Mouse (Mus musculus): Measurements from ENCODE around the gene Bace1.

Gene Bace1

DNA sequence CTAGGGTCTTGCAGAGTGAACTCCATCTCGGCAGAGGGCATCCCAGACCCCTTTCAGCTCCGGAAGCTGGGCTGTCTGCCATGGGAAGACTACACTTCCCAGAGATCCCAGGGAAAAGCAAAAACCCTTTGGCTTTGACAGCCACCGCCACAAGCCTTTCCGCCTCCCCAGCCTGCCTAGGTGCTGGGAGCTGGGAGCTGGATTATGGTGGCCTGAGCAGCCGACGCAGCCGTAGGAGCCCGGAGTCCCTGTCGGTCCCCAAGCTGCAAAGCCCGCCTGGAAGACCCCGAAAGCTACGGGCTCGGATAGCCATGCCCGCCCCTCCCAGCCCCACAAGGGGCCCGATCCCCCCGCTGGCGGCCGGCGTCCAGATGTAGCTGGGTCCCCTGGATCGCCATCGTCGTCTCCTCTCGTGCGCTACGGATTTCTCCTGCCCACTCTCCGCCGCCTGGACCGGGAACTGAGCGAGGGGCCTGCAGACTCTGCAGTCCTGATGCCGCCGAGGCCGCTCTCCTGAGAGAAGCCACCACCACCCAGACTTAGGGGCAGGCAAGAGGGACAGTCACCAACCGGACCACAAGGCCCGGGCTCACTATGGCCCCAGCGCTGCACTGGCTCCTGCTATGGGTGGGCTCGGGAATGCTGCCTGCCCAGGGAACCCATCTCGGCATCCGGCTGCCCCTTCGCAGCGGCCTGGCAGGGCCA is at the start of gene Bace1:
Bace1 (plus strand) TSS at position 147 of the 705 bp plus-strand sequence.
- DNase-seq (ENCODE audit: low read depth, low spot score) = no peak

DNA sequence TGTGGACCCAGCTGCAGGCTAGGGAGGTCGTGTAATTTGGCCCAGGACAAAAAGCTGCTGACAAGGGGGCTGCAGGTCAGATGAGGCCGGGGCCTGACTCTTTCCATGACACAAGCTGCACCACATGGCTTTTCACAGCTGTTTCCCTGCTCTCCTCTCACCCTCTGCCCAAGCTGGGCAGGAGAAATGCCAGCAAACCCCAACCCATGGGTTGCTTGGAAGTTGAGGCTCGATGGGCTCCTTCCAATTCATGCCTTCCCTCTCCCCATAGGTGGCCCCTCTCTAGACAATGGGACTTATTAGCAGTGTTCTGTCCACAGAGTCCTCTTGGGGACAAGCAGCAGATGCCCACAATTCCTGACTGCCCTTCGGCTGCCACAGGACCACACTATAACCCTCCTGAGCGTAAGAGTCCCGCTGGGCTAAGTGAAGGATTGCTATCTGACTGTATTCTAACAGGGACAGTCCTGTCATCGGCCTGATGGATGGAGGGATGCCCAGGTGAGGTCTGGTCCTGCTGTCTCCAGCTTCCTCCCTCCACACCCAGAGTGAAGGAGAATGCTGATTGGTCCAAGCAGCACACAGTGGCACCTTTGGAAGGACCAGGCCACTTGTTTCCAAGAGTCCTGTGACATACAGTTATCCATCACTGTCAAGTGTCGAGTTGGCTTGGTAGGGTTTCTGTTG is 46.8 kb upstream of the Bace1 start:
- no peak for DNase-seq (ENCODE audit: low read depth, low spot score)

DNA sequence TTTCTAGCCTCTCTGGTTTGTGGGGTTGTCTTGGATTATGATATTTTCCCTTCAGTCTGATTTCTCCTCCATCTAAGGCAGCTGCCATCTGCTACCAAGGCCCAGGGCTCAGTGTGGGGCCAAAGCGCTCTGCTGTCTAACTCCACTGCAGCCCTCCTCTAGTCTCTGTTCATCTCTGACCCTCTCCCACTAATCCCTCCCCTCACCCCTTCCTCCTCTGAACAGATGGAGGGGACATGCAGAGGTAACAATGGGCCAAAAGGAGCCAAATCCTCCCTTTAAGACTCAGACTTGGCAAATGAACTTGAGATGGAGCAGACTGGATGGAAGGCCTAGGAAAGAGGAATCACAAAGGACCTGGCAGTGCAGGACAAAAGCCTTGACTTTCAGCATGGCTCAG is 46.1 kb upstream of the Bace1 start:
- no peak for DNase-seq (ENCODE audit: low read depth, low spot score)

DNA sequence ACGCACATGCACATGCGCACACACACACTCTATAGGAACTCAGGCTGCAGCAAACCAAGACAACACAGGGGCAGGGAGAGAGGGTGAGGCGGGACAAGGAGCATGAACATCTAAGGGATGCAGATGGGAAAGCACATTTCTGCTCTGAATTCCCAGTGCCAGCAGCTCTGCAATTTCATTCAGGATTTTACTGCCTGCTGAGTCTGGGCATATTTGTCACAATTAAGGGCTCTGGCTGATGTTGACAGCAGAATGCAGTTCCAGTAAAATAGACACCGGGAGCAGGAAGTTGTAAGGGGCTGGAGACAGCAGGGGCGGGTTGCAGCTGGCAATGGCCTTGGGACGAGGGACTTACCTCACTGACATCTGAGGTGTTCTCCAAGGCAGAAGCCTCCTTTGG is 44.7 kb upstream of the Bace1 start:
- DNase-seq (ENCODE audit: low read depth, low spot score) = no peak

DNA sequence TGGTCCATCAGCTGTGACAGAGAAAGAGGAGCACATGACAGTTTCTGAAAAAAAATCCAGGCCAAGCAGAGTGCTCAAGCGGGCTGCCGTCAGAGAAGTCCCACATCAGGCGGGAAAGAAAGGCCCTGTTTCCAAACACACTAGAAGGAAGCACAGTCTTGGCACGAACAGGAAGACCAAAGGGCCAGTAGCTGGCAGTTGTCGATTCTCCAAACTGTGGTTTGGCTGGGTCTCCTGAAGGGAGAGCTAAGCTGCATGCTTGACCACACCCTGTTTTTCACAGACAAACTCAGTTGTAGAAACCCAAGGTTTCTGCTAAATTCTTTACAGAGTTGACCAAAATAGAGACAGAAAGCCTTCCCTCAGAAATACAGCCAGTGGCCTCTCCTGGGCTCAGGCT is 42.7 kb upstream of the Bace1 start:
- DNase-seq (ENCODE audit: low read depth, low spot score) = no peak

DNA sequence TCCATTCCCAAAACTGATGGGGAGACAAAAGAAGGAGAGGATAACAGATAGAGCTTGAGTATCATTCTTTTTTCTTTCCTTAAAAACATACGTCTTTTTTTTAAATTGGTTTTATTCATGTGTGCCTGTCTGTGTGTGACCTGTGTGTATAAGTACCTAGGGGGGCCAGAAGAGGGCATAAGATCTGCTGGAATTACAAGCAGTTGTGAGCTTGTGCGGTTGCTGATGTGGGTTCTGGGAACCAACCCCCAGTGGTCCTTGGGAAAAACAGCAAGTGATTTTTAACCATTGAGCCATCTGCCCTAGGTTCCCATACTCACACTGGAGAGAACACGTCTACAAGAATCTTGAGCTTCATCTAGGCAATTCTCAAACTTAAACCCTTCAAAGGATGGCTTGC is 41.1 kb upstream of the Bace1 start:
- DNase-seq (ENCODE audit: low read depth, low spot score) = no peak

DNA sequence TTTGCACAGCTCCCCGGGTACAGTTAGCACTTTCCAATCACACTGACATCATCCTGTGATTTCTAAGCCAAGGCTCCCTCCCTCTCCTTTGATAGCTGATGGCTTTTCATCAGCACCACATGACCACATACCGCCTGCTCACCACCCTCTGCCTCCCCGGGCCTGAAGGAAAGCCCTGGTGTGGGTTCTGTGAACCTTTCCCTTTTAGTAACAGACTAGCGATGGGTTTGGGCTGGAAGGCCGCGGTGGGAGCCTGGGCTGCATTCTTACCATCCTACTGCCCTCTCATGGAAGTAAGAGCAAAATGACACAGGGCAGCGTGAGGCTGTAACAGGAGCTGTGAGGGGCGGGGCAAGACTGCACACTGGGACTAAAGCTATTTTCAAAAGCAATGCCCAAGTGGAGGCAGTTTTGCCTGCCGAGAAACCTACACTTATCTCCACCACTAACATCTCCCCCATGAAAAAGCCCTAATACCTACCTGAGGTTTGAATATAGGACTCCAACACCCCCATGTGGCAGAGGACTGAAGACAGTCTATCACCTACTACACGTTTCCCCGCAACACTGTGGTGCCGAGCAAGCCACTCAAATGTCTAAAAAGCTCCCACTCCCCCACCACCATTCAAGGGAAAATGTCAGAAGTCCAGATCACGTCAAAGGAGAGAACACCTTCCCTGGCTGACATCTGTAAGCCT is 39.8 kb upstream of the Bace1 start:
- DNase-seq (ENCODE audit: low read depth, low spot score) = no peak

DNA sequence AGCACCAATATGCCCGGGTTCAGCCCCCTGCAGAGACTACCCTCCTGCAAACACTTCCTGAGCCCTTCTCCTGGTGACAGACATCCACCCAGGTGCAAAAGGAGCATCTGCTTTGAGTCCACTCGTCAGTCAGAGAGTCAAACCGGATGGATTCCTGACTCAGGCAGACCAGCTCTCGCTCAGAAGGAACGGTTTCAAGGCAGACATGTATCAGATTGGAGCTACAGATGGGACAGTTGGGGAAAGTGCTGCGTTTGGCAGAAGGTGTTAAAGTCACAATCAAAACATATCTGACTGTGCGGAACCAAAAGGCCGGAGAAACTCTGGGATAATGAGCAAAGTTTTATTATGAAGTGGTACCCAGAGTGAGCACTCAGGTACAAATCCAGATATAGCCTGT is 39.0 kb upstream of the Bace1 start:
- no peak for DNase-seq (ENCODE audit: low read depth, low spot score)

DNA sequence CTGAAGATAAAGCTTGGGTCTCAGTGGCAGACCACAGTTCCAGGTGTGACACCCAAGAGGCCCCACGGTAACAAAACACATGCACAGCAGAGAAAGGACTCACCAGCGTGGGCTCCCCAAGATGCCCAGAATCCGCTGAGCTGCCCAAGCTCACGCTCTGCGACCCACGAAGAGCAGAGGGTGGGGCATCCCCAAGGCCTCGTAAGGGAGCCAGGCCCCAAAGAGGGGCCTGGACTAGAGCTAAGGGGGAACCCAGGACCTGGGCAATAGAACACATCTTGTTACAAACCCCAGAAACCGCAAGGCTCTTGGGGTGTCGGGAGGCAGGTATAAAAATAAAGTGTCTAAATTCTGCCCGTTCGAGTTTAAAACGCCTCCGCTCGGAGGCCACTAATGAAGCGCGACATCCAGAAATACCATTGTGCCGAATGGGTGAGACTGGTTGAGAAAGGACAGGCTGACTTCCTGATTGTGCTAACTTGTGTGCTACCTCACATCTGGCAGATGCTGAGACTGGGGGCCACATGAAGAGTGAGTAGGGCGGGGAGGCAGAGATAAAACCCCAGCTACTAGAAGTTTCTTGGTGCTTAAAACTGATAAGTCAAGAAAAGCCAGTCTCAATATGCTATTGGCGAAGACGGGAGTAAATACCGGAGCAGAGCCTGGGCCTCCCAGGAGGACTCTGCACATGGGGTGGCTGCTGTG is 35.2 kb upstream of the Bace1 start:
- DNase-seq (ENCODE audit: low read depth, low spot score) = no peak

DNA sequence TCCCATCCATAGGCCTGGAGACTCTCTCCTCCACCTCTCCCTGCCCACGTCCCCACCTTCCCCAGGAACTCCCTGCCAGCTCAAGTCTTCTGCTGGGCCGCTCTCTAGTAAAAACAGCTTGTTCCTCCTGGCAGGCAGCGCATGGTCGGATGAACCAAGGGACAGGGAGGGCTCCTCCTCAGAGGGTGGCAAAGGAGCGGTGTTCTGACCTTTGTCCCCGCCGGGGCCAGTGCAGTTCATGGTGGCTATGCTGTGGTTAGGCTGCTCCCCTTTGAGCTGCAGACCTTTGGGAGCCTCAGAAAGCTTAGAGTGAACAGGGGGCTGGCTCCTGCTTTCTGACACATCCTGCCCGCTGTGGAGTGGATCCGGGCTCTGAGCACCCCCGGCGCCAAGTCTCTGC is 31.5 kb upstream of the Bace1 start:
- no peak for DNase-seq (ENCODE audit: low read depth, low spot score)

DNA sequence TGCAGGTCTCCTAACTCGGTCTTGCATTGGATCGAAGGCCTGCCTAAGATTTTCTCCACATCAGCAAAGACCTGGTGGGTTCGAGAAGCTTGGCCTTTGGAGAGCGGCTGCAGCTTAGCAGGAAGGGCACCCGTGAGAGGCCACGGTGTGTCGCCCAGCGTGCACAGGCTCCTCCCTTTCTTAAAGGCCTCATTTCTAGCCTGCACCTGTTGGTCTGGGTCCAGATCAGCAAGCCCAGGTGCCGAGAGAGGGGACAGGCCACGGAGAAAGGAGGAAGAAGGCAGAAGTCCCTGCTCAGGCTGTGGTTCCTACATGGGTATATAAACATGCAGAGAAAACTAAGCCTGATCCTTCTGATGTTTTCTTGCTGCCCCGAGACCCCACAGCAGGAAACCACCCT is 31.0 kb upstream of the Bace1 start:
- DNase-seq (ENCODE audit: low read depth, low spot score) = no peak

DNA sequence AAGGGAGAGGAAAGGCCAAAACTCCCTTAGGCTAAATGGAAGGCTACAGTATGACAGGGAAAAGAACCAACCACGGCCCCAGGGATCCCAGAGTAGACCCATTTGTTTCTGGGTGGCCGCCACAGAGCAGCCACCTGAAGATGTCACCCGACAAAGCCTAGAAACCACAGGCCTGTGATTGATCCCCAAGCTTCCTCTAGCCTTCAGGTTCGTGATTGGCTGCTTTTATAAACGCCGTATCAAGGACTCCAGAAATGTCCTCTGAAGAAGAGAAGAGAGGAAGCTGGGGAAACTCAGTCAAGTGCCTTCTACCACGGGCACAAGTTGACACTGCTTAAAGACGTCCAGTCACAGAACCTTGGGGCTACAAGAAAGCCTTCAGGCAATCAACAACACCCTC is 30.6 kb upstream of the Bace1 start:
- DNase-seq (ENCODE audit: low read depth, low spot score) = peak; percentile 20

DNA sequence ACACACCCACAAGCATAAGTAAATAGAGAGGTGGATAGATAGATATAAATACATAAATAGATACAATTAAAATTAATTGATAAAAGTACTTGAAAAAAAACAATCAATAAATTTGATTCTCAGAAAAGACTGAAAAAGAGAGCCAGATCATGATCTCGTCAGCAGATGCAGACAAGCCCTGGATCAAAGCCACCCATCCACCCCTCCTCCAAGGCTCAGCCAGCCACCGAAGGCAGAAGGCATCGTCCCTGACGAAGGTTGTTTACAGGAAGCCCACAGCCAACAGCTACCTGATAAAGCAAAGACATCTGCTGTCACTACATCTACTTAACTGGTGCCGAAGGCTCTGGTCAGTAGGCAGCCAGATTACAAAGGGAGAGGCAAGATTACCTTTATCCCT is 26.4 kb upstream of the Bace1 start:
- no peak for DNase-seq (ENCODE audit: low read depth, low spot score)

DNA sequence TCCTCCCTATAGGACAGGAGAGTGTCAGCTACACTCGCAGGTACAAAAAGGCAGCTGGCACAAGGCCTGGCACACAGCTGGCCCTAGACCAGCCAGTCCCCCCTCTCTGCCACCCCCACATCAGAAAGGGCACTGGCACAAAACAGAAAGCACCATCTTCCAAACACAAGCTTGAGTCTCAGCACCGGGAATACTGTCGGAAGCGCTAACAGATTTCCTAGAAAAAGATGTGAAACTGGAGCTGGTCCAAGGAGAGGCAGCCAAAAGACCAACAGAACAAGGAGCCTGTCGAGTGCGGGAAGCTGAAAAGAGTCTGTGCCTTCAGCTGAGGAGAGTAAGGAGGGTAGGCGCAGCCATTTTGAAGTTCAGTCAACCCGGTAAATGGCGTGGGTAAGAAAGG is 23.3 kb upstream of the Bace1 start:
- DNase-seq (ENCODE audit: low read depth, low spot score) = no peak

DNA sequence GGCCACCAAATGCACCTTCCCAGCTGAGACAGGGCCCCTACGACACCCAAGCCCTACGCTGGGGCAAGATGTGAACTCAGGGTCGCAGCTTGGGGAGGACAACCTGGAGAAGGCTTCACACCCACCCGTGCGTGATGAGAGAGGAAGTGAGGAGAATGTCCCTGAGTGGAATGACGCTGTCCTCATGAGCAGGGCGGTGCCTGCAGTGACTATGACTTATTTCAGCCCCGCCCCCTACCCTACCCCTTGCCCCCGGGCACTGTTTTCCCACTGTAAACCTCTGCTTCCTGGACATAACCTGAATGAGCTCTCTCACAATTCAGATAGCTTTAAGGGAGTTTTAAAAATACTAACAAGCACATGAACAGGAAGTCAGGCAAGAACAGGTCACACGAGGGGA is 22.9 kb upstream of the Bace1 start:
- DNase-seq (ENCODE audit: low read depth, low spot score) = no peak

DNA sequence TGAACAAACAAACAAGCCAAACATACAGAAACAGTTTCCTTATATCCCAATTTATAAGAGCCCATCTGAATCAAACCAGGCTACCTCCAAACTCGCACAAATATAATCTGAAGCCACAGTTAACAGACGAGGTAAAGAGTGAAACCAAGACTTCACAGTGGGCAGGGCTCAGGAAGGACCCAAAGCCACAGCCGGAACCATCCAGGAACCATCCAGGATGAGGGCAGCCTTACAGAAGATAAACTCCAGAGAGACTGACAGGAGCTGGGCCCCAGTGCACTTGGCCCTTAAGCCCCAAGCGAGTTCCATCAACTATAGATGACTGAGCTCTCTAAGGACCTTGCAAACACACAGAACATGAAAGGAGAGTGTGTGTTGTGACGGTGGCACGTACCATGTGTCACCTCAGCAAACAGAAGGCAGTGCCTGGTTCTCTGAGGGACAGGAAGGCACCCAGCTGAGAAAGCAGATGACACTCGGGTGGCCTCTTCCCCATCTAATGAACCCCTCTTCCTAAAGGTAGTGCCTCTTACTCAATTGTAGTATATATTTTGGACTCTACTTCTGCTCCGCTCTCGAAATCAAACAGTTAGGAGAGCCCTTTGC is 19.9 kb upstream of the Bace1 start:
- DNase-seq (ENCODE audit: low read depth, low spot score) = no peak

DNA sequence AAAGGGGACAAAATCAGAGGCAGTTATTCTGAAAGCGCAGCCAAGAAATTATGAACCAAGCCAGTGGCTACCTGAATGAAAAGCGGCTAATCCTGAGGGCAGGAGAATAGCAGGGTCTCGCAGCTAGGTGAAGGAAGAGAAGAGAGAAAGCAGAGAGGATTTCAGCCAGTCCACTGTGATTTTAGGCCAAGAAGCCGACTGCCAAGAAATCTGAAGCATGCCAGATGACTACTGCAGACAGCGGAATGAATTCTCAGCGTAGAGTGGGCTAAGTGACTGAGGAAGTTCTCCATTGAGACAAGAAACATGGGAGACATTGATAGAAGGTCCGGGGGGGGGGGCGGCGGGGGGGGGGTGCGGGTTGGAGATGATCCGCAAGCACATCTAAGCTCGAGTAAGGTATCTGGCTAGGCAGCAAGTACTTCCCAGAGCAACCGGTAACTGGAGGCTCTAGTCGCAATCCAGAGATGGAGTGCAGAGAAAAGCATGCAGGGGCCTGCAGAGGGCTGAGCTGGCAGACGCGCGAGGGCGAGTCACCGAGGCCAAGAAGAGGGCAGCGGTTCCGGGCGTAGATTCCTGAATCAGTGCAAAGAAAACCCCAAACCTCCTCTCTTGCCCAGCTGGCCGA is 10.6 kb upstream of the Bace1 start:
- DNase-seq (ENCODE audit: low read depth, low spot score) = peak; percentile 41

DNA sequence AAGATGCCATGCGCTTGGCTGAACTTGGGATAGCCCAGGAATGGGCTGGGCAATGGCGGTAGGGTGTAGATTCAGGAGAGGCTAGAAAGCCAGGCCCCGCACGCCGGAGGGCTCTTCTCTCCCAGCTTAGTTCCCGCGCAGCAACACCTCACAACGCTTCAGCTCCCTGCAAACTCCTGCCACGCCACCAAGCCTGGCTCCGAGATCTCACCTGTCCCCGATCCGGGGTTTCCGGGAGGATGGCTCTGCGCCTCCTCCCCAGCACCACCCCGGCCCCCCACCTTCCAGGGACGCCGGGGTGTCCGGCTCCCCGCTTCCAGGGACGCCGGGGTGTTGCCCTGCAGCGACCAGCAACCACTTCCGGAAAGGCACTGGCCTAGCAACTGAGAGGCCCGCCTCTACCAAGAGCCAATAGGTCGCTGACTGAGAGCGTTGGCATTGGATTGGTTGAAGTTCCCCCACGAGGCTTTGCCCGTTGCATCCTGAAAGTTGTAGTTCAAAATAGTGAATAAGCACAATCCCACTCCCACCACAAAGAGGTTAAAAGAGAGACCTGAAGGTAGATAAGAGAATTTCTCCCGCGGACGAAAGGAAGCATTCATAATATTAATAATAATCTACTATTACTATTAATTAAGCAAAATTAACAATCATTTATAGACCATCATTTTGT is 10.0 kb upstream of the Bace1 start, which contains the start of gene Cep164:
Cep164 (minus strand) TSS at position 401 of the 673 bp plus-strand sequence.
- DNase-seq (ENCODE audit: low read depth, low spot score) = peak; percentile 88

DNA sequence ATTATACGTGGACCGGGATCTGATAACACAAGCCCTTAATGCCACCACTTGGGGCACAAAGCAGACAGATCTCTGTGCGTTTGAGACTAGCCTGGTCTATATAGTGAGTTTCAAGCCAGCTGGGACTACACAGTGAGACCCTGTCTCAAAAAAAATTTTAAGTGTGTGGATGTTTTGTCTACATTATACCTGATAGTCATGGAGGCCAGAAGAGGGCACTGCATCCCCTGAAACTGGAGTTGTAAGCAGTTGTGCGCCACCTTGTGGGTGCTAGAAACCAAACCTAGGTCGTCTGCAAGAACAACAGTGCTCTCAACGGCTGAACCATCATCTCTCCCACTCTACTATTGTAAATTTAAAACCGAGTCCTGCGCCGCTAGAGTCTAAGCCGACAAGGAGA is 9.3 kb upstream of the Bace1 start:
- peak; percentile 92 for DNase-seq (ENCODE audit: low read depth, low spot score)

DNA sequence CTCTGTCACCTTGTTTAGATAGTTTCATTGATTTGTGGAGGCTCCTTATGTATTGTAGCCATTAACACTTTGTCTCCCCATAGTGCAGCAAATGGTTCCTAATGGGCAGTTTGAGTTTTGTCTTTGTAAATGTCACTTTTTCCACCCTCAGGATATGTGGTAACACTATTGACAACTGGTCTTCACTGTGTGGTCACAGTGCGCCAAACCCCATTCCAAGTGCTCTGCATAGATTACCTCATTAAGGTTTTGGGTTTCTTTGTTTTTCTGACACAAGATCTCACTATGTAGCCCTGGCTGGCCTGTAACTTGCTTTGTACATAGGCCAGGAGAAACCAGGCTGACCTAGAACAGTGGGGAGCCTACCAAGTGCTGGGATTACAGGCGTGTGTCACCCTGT is 5.5 kb upstream of the Bace1 start:
- no peak for DNase-seq (ENCODE audit: low read depth, low spot score)

DNA sequence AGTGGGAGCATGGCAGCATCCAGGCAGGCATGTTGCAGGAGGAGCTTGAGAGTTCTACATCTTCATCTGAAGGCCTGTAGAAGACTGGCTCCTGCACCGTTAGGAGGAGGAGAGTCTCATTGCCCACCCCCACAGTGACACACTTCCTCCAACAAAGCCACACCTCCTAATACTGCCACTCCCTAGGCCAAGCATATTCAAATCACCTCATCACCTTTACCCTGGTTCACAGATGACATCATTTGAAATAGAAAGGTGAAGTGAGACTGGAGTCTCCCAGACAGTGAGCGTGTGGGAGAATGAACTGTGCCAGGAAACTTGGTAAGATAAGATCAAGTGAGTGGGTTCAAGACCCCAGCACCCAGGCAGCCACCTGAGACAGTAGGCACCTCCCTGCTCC is 4.9 kb upstream of the Bace1 start:
- no peak for DNase-seq (ENCODE audit: low read depth, low spot score)

All from CD4-positive, CD25-positive, alpha-beta regulatory T cell, adult 2 months (primary cell).